Comparison of ENCODE assay signal across 8 mouse cellular contexts in the genomic region with DNA sequence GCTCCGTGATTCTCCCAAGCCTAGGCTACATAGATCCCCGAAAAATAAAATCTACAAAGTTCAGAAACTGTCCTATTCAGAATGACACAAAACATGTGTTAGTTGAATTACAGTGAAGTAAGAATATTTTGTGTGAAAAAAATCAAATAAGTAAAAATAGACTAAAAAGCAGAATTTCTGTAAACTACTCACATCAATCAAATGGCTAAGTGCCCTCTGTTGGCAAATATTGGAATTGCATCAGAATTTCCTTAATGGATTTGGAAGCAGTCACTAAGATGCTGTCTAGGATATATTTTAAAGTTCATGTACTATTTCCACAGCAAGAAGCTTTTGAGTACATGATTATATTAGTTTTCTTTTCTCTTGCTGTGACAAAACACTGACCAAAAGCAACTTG. TPM values are rescaled to one million over a fixed set of nuclear protein-coding genes. Genes with fewer than 3 reads are reported as not detected.
A peak's percentile ranks its signal among the peaks of the same experiment; 100 is the strongest.
DNase-seq lines count a peak whose midpoint lies in the region; ATAC-seq and TF ChIP-seq lines count a peak whose summit lies in the region.

No protein-coding gene starts in this region.

- no peak overlapping the region for H3K9ac ChIP-seq in hindbrain, postnatal 0 days (replicated peaks; ENCODE audit: low read length)
- no peak overlapping the region for H3K9ac ChIP-seq in stomach, postnatal 0 days (ENCODE audit: low read length)

- no peaks in the 10 kb centered on the region for H3K4me1 ChIP-seq in hindbrain, postnatal 0 days (ENCODE audit: insufficient read depth, low read length)
- no peaks in the 10 kb centered on the region for H3K4me1 ChIP-seq in hindbrain, embryonic 10.5 days (replicated peaks)
- H3K4me1 ChIP-seq in stomach, postnatal 0 days (replicated peaks; ENCODE audit: control insufficient read depth, insufficient read depth) = no peaks in the 10 kb centered on the region

- WGBS in hindbrain, postnatal 0 days = 91% methylated on average over 2 of the region's 2 CpGs
- WGBS in hindbrain, embryonic 10.5 days = 92% methylated on average over 2 of the region's 2 CpGs
- 81% methylated on average over 2 of the region's 2 CpGs for WGBS in stomach, postnatal 0 days

- TF ChIP-seq CTCF in hindbrain, postnatal 0 days (IDR thresholded peaks at IDR 0.05; ENCODE audit: low read depth) = peak; percentile 64
- TF ChIP-seq CTCF in stomach, postnatal 0 days (IDR thresholded peaks at IDR 0.05; ENCODE audit: low read depth) = peak; percentile 71

- intact Hi-C loops in heart, postnatal 14 days (cut with DNase I) = no loop called here

- peak; percentile 79 for DNase-seq in hindbrain, postnatal 0 days (ENCODE audit: low spot score)
- DNase-seq in hindbrain, embryonic 10.5 days (ENCODE audit: low spot score) = no peak
- DNase-seq in thymus, postnatal 0 days (ENCODE audit: low spot score) = peak; percentile 58
- no peak for DNase-seq in thymus, adult 18-20 months
- peak; percentile 49 for DNase-seq in c-Kit-positive CD71-positive TER-119-positive erythroid progenitor cells, embryonic 14.5 days (ENCODE audit: low spot score)
- DNase-seq in stomach, postnatal 0 days (ENCODE audit: low spot score) = no peak
- DNase-seq in frontal cortex, postnatal 36 days (ENCODE audit: low spot score in 2 of 2) = no peak
- DNase-seq in heart, postnatal 14 days = no peak

- no peak for ATAC-seq in hindbrain, postnatal 0 days
- ATAC-seq in stomach, postnatal 0 days (ENCODE audit: low FRiP score, low TSS enrichment) = no peak

- H3K27me3 ChIP-seq in hindbrain, postnatal 0 days (ENCODE audit: insufficient read depth, low read length) = no peaks in the 10 kb centered on the region
- H3K27me3 ChIP-seq in hindbrain, embryonic 10.5 days (ENCODE audit: insufficient read depth, poor library complexity, severe bottlenecking) = no peaks in the 10 kb centered on the region; the same call in 1 of the 2 replicates
- H3K27me3 ChIP-seq in stomach, postnatal 0 days (ENCODE audit: control insufficient read depth, insufficient read depth, low read length) = no peaks in the 10 kb centered on the region

- no peaks in the 10 kb centered on the region for H3K36me3 ChIP-seq in hindbrain, postnatal 0 days (ENCODE audit: insufficient read depth, low read length)
- no peaks in the 10 kb centered on the region for H3K36me3 ChIP-seq in hindbrain, embryonic 10.5 days
- H3K36me3 ChIP-seq in stomach, postnatal 0 days (ENCODE audit: control insufficient read depth, insufficient read depth, low read length) = no peaks in the 10 kb centered on the region

- H3K4me3 ChIP-seq in hindbrain, postnatal 0 days (ENCODE audit: low read length) = no peak overlapping the region
- no peak overlapping the region for H3K4me3 ChIP-seq in hindbrain, embryonic 10.5 days
- no peak overlapping the region for H3K4me3 ChIP-seq in stomach, postnatal 0 days (ENCODE audit: low read depth, low read length)

- H3K9me3 ChIP-seq in hindbrain, postnatal 0 days (ENCODE audit: low read length) = no peaks in the 10 kb centered on the region
- no peaks in the 10 kb centered on the region for H3K9me3 ChIP-seq in hindbrain, embryonic 10.5 days
- no peaks in the 10 kb centered on the region for H3K9me3 ChIP-seq in stomach, postnatal 0 days (ENCODE audit: control insufficient read depth, low read length)

- no peak overlapping the region for H3K27ac ChIP-seq in hindbrain, postnatal 0 days
- H3K27ac ChIP-seq in hindbrain, embryonic 10.5 days = no peak overlapping the region
- H3K27ac ChIP-seq in stomach, postnatal 0 days (replicated peaks) = no peak overlapping the region

- H3K4me2 ChIP-seq in hindbrain, postnatal 0 days (ENCODE audit: low read depth, low read length) = no peak overlapping the region
- no peak overlapping the region for H3K4me2 ChIP-seq in stomach, postnatal 0 days (replicated peaks; ENCODE audit: low read depth)

- TF ChIP-seq EP300 in stomach, postnatal 0 days (optimal IDR thresholded peaks at IDR 0.05) = no peak

RNA-seq across cellular contexts. Expression of a gene that starts 9.8 kb away (rescaled TPM):
- 31.6 and 33.4 TPM in 2 replicates for total RNA-seq in hindbrain, postnatal 0 days (2014; rRNA removed)
- polyA plus RNA-seq in hindbrain, postnatal 0 days (2015; fragmentation: Nextera tagmentation; extraction: Ambion mirVana) = 21.4 and 24.4 TPM in 2 replicates
- 34.3 and 38.4 TPM in 2 replicates for polyA plus RNA-seq in hindbrain, embryonic 10.5 days (2016; fragmentation: Nextera tagmentation; extraction: Ambion mirVana)
- 6.6 and 11.0 TPM in 2 replicates for polyA plus RNA-seq in thymus, postnatal 0 days (2015; fragmentation: Nextera tagmentation; extraction: Ambion mirVana)
- 5.0 and 5.9 TPM in 2 replicates for polyA plus RNA-seq in stomach, postnatal 0 days (2015; fragmentation: Nextera tagmentation; extraction: Ambion mirVana)
- 10 to 100 TPM; 29.9 to 31.8 TPM for total RNA-seq in heart, postnatal 14 days (2021)

RNA-seq across cellular contexts. Expression of a gene that starts 31.4 kb away (rescaled TPM):
- 1.3 and 1.5 TPM in 2 replicates for total RNA-seq in hindbrain, postnatal 0 days (2014; rRNA removed)
- polyA plus RNA-seq in hindbrain, postnatal 0 days (2015; fragmentation: Nextera tagmentation; extraction: Ambion mirVana) = 1.4 and 1.5 TPM in 2 replicates
- 0.30 and 0.35 TPM in 2 replicates for polyA plus RNA-seq in hindbrain, embryonic 10.5 days (2016; fragmentation: Nextera tagmentation; extraction: Ambion mirVana)
- polyA plus RNA-seq in thymus, postnatal 0 days (2015; fragmentation: Nextera tagmentation; extraction: Ambion mirVana) = 5.1 and 6.5 TPM in 2 replicates
- 0.89 and 1.2 TPM in 2 replicates for polyA plus RNA-seq in stomach, postnatal 0 days (2015; fragmentation: Nextera tagmentation; extraction: Ambion mirVana)
- total RNA-seq in heart, postnatal 14 days (2021) = 10 to 100 TPM; 22.8 to 23.9 TPM

RNA-seq across cellular contexts. Expression of a gene that starts 44.2 kb away (rescaled TPM):
- 24.0 and 25.2 TPM in 2 replicates for total RNA-seq in hindbrain, postnatal 0 days (2014; rRNA removed)
- 21.1 and 21.3 TPM in 2 replicates for polyA plus RNA-seq in hindbrain, postnatal 0 days (2015; fragmentation: Nextera tagmentation; extraction: Ambion mirVana)
- 6.2 and 7.4 TPM in 2 replicates for polyA plus RNA-seq in hindbrain, embryonic 10.5 days (2016; fragmentation: Nextera tagmentation; extraction: Ambion mirVana)
- polyA plus RNA-seq in thymus, postnatal 0 days (2015; fragmentation: Nextera tagmentation; extraction: Ambion mirVana) = 6.1 and 6.8 TPM in 2 replicates
- polyA plus RNA-seq in stomach, postnatal 0 days (2015; fragmentation: Nextera tagmentation; extraction: Ambion mirVana) = 2.9 and 4.3 TPM in 2 replicates
- total RNA-seq in heart, postnatal 14 days (2021) = 1 to 10 TPM; 5.6 to 6.2 TPM

Comparison
In these comparisons a context has a peak if more than half of its experiments do, and no peak if none do; other contexts are left out.
1. DNase-seq: peak in hindbrain, postnatal 0 days (single experiment), thymus, postnatal 0 days (single experiment) and c-Kit-positive CD71-positive TER-119-positive erythroid progenitor cells, embryonic 14.5 days (single experiment); none in hindbrain, embryonic 10.5 days (single experiment), thymus, adult 18-20 months (0 of 2), stomach, postnatal 0 days (single experiment), frontal cortex, postnatal 36 days (0 of 2) and heart, postnatal 14 days (0 of 2).